Mouse (Mus musculus) MEL (cell line): ENCODE data around the gene Pde6d. TPM values are rescaled to one million over a fixed set of nuclear protein-coding genes. Genes with fewer than 3 reads are reported as not detected.

Source experiments
- DNase-seq: peaks from one replicate; pipeline ENCODE4 v3.0.0; 2011; ENCODE audit warnings: low read depth, low spot score
- H3K27ac ChIP-seq: 2 replicates; pipeline ENCODE4 v1.5.1; 2012; ENCODE audit warnings: low read depth, mild to moderate bottlenecking, control low read depth, low read length, moderate library complexity; ENCODE audit not compliant: control insufficient read depth
- H3K27me3 ChIP-seq, 2 experiments: fragments of 150-350 bp in 1 of 2; sonication (generic) in 1 of 2; 2 replicates each; pipeline ENCODE4 v1.6.1; 2012; ENCODE audit warnings: low read length in 2 of 2, mild to moderate bottlenecking in 2 of 2, improper control_type of control experiment in 1 of 2, moderate library complexity in 1 of 2; ENCODE audit not compliant: insufficient read depth in 2 of 2, control insufficient read depth in 1 of 2
- H3K36me3 ChIP-seq, 2 experiments: 2 replicates each; pipeline ENCODE4 v1.6.1; 2012 to 2014; ENCODE audit warnings: low read length in 2 of 2, improper control_type of control experiment in 1 of 2, inconsistent platforms in 1 of 2, mild to moderate bottlenecking in 1 of 2; ENCODE audit not compliant: insufficient read depth in 2 of 2, control insufficient read depth in 1 of 2
- H3K4me1 ChIP-seq, 2 experiments: fragments of 150-350 bp in 1 of 2; sonication (generic) in 1 of 2; 2 replicates each; pipeline ENCODE4 v1.6.1; 2012; ENCODE audit warnings: low read length in 2 of 2, improper control_type of control experiment in 1 of 2, mild to moderate bottlenecking in 1 of 2; ENCODE audit not compliant: insufficient read depth in 2 of 2, control insufficient read depth in 1 of 2
- H3K4me3 ChIP-seq, 2 experiments: fragments of 150-350 bp in 1 of 2; sonication (generic) in 1 of 2; 2 replicates each; pipeline ENCODE4 v1.5.1; 2012; ENCODE audit warnings: low read depth in 2 of 2, low read length in 2 of 2, mild to moderate bottlenecking in 2 of 2, moderate library complexity in 2 of 2, control low read depth in 1 of 2, improper control_type of control experiment in 1 of 2; ENCODE audit not compliant: control insufficient read depth in 1 of 2, insufficient read depth in 1 of 2
- H3K79me2 ChIP-seq: 2 replicates; pipeline ENCODE4 v1.6.1; 2012; ENCODE audit warnings: mild to moderate bottlenecking, low read length, moderate library complexity; ENCODE audit not compliant: control insufficient read depth, poor library complexity, insufficient read depth
- H3K9ac ChIP-seq: 2 replicates; pipeline ENCODE4 v1.6.1; 2012; ENCODE audit warnings: low read depth, mild to moderate bottlenecking, control low read depth, low read length, moderate library complexity; ENCODE audit not compliant: control insufficient read depth, poor library complexity, severe bottlenecking
- H3K9me3 ChIP-seq: fragments of 150-350 bp; sonication (generic); replicated peaks from 2 replicates; pipeline ENCODE4 v1.6.1; 2012; ENCODE audit warnings: mild to moderate bottlenecking, low read length, improper control_type of control experiment, moderate library complexity; ENCODE audit not compliant: insufficient read depth
- CHD1 ChIP-seq: IDR thresholded peaks from 2 replicates; pipeline ENCODE4 v1.6.1; 2012; ENCODE audit warnings: low read depth, mild to moderate bottlenecking, inconsistent platforms, low read length, improper control_type of control experiment
- CTCF ChIP-seq, 3 experiments: IDR thresholded peaks in 2 of 3; conservative IDR thresholded peaks in 1 of 3; 2 replicates each; pipeline ENCODE4 v1.5.1; 2011 to 2012; ENCODE audit warnings: low read length in 3 of 3, low read depth in 2 of 3, mild to moderate bottlenecking in 2 of 3, improper control_type of control experiment in 1 of 3, inconsistent platforms in 1 of 3, mixed read lengths in 1 of 3, moderate library complexity in 1 of 3; ENCODE audit not compliant: control insufficient read depth in 1 of 3, insufficient read depth in 1 of 3, poor library complexity in 1 of 3, severe bottlenecking in 1 of 3
- ELF1 ChIP-seq: IDR thresholded peaks from 2 replicates; pipeline ENCODE4 v1.6.1; 2014; ENCODE audit warnings: low read depth, mild to moderate bottlenecking, inconsistent platforms, low read length, improper control_type of control experiment, moderate library complexity
- EP300 ChIP-seq, 2 experiments: IDR thresholded peaks; 2 replicates each; pipeline ENCODE4 v1.6.1; 2011; ENCODE audit warnings: improper control_type of control experiment in 2 of 2, low read length in 2 of 2, low read depth in 1 of 2, mild to moderate bottlenecking in 1 of 2
- GATA1 ChIP-seq: IDR thresholded peaks from 2 replicates; pipeline ENCODE4 v1.6.1; 2011; ENCODE audit warnings: low read depth, low read length, improper control_type of control experiment
- HCFC1 ChIP-seq: IDR thresholded peaks from 2 replicates; pipeline ENCODE4 v1.6.1; 2012; ENCODE audit warnings: low read depth, mild to moderate bottlenecking, inconsistent platforms, low read length, improper control_type of control experiment, moderate library complexity
- KAT2A ChIP-seq: conservative IDR thresholded peaks from 2 replicates; pipeline ENCODE4 v1.6.1; 2012; ENCODE audit warnings: low read depth, low read length, improper control_type of control experiment, inconsistent platforms
- MAFK ChIP-seq: IDR thresholded peaks from 2 replicates; pipeline ENCODE4 v1.6.1; 2011; ENCODE audit warnings: low read depth, mild to moderate bottlenecking, low read length, improper control_type of control experiment, borderline replicate concordance
- MAX ChIP-seq: IDR thresholded peaks from 2 replicates; pipeline ENCODE4 v1.6.1; 2011; ENCODE audit warnings: low read length, improper control_type of control experiment
- MXI1 ChIP-seq: IDR thresholded peaks from 2 replicates; pipeline ENCODE4 v1.6.1; 2011; ENCODE audit warnings: mild to moderate bottlenecking, low read depth, low read length, improper control_type of control experiment
- MYB ChIP-seq: IDR thresholded peaks from 2 replicates; pipeline ENCODE4 v1.6.1; 2011; ENCODE audit warnings: mild to moderate bottlenecking, low read depth, low read length, improper control_type of control experiment
- POLR2AphosphoS5 ChIP-seq: IDR thresholded peaks from 2 replicates; pipeline ENCODE4 v1.6.1; 2012; ENCODE audit warnings: low read depth, borderline replicate concordance, mild to moderate bottlenecking, inconsistent platforms, low read length, moderate library complexity, mixed read lengths
- RAD21 ChIP-seq: IDR thresholded peaks from 2 replicates; pipeline ENCODE4 v1.6.1; 2011; ENCODE audit warnings: mild to moderate bottlenecking, low read depth, low read length, improper control_type of control experiment
- SMC3 ChIP-seq: IDR thresholded peaks from 2 replicates; pipeline ENCODE4 v1.6.1; 2011; ENCODE audit warnings: low read depth, low read length, improper control_type of control experiment
- UBTF ChIP-seq: IDR thresholded peaks from 2 replicates; pipeline ENCODE4 v1.6.1; 2012; ENCODE audit warnings: low read depth, mild to moderate bottlenecking, inconsistent platforms, low read length, improper control_type of control experiment, moderate library complexity, borderline replicate concordance; ENCODE audit not compliant: insufficient read depth
- ZC3H11A ChIP-seq: IDR thresholded peaks from 2 replicates; pipeline ENCODE4 v1.6.1; 2012; ENCODE audit warnings: low read depth, mild to moderate bottlenecking, inconsistent platforms, low read length, improper control_type of control experiment
- ZNF384 ChIP-seq: IDR thresholded peaks from 2 replicates; pipeline ENCODE4 v1.6.1; 2012; ENCODE audit warnings: low read depth, mild to moderate bottlenecking, inconsistent platforms, low read length, improper control_type of control experiment
- polyA plus RNA-seq, 2 experiments: library from polyadenylated mRNA; stranded (reverse) in 1 of 2; unstranded in 1 of 2; fragments of >175 nt in 1 of 2; fragments of >200 nt in 1 of 2; gene quantifications; 2 replicates each; pipeline versions ENCODE4 v1.2.1 to v1.2.4; 2012; ENCODE audit warnings: low replicate concordance in 2 of 2, low read depth in 1 of 2; ENCODE audit not compliant: insufficient read length in 2 of 2, insufficient read depth in 1 of 2, missing spikeins in 1 of 2
- total RNA-seq: library from RNA; depleted of rRNA; stranded (reverse); fragments of 300-350 nt; gene quantifications from 2 replicates; pipeline ENCODE4 v1.2.3, GENCODE M21; 2012

Pde6d gene
- total and polyA plus RNA-seq, 3 experiments: 13.4 to 79.9 TPM; not detected in 1

DNA sequence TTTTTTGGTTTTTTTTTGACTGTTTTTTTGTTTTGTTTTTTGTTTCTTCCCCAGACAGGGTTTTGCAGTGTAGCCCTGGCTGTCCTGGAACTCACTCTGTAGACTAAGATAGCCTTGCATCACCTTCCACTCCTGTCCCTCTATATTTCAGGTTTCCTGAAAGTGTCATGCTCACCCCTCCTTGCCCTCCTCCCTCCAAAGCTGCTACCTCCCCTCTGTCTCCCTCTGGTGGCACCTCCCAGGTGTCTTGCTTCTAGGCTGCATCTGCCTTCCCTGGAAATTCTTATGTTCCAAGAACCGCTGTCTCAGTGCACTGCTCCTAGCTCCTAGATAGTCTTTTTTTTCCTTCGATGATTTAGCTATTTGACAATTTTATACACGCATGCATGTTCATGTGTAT, 44.0 kb downstream of the Pde6d start:
- TF ChIP-seq MAX (no peak), ZC3H11A (no peak), MXI1 (no peak), RAD21 (peak; percentile 17), MYB (no peak), UBTF (no peak), GATA1 (no peak), CTCF (IDR thresholded peaks at IDR 0.05 in 2 of 3, conservative IDR thresholded peaks at IDR 0.05 in 1 of 3; ENCODE audit: control insufficient read depth in 1 of 3, insufficient read depth in 1 of 3, low read depth in 2 of 3, low read length in 3 of 3, poor library complexity in 1 of 3, severe bottlenecking in 1 of 3) (peak; percentile 43 to 62 (median 62)), MAFK (no peak), ELF1 (no peak), ZNF384 (no peak), SMC3 (peak; percentile 53), KAT2A (no peak), HCFC1 (no peak), CHD1 (no peak), EP300 (IDR thresholded peaks at IDR 0.05; ENCODE audit: low read depth in 1 of 2, low read length in 2 of 2) (no peak)
- TF ChIP-seq, all 39 proteins: peak for 3
- DNase-seq: peak; percentile 47
- H3K9ac ChIP-seq: no peak overlapping the region

DNA sequence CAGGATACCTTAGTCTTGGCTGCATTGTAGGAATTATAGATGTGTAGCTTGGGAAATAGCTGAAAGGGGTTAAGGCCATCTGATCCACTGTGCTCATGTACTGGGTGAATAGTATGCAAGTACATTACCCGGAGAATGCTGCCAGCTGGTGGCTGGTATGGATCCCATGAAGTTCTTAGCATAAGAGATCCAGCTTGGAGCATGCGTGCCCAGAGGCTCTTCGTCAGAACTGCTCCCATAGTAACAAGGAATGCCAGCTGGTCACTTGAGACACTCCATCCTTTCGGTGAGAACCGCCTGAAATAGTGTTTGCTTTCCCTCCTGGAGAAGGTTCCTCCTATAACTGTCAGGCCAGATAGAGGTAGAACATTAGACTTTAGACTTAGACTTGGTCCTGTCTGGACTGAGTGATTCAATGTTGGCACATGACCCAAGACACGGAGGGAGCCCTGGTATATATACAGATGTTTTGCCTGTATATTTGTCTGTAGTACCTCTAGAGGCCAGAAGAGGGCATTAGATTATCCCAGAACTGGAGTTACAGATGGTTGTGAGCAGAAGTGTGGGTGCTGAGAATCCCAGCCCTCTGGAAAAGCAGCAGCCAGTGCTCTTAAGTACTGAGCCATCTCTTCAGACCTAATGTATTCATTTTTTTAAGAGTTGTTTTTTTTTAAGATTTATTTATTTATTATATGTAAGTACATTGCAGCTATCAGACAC, 48.9 kb downstream of the Pde6d start:
- Histone ChIP-seq H3K27ac (no peak overlapping the region), H3K79me2 (peaks cover 12% of the 10 kb centered on the region), H3K9me3 (no peaks in the 10 kb centered on the region), H3K9ac (no peak overlapping the region), H3K4me3 (no peak overlapping the region), H3K4me1 (peaks cover 0 to 8% of the 10 kb centered on the region in 2 experiments; a peak in 2 of 4 replicates), H3K27me3 (no peaks in the 10 kb centered on the region), H3K36me3 (peaks cover 2 to 11% of the 10 kb centered on the region in 2 experiments)
- peak; percentile 73 for DNase-seq
- no peak for TF ChIP-seq GATA1
- peak; percentile 35 for TF ChIP-seq SMC3
- TF ChIP-seq RAD21: peak; percentile 24
- peak; percentile 47; the same call in 1 of the 2 replicates for TF ChIP-seq POLR2AphosphoS5
- no peak for TF ChIP-seq ZNF384
- peak; percentile 24; the same call in 1 of the 2 replicates for TF ChIP-seq ZC3H11A
- peak in 2 of 3 experiments; percentile 43 to 45; a peak in 4 of 6 replicates for TF ChIP-seq CTCF (IDR thresholded peaks at IDR 0.05 in 2 of 3, conservative IDR thresholded peaks at IDR 0.05 in 1 of 3; ENCODE audit: control insufficient read depth in 1 of 3, insufficient read depth in 1 of 3, low read depth in 2 of 3, low read length in 3 of 3, poor library complexity in 1 of 3, severe bottlenecking in 1 of 3)
- no peak for TF ChIP-seq HCFC1

More for the DNA sequence above, 44.0 kb downstream of the Pde6d start:
- Histone ChIP-seq H3K9me3 (no peaks in the 10 kb centered on the region), H3K27ac (no peak overlapping the region), H3K4me1 (peaks cover 4 to 5% of the 10 kb centered on the region in 2 experiments), H3K27me3 (no peaks in the 10 kb centered on the region), H3K4me3 (no peak overlapping the region), H3K36me3 (peaks cover 6 to 8% of the 10 kb centered on the region in 2 experiments; a peak in 3 of 4 replicates), H3K79me2 (no peaks in the 10 kb centered on the region)
